10 mouse cellular contexts compared by ENCODE assay signal in the genomic region with DNA sequence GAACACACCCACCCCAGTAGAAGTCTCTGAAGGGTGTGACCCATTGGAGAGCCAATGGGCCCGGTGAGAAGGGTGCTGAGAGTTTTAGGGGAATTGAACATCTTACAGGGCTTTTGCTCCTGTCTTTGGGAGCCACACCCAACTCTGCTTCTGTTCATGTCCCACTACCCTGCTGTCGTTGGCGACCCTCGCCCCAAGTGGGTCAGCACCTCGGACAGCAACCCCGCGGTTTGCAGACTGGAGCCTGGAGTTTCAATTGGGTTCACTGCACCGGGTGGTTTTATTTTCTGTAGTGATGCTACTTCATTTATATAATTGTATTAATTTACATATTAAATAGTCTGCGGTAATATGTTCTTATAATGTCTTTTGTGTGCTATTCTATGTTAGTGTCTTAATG. TPM values are rescaled to one million over a fixed set of nuclear protein-coding genes. Genes with fewer than 3 reads are reported as not detected.
DNase-seq lines count a peak whose midpoint lies in the region; ATAC-seq and TF ChIP-seq lines count a peak whose summit lies in the region.
"Had no signal": no experiment of that assay in that cellular context is flagged by ENCODE, and none has a peak within 500 bp of the region (broad histone marks: within the 10 kb centered on the region; RNA-seq: fewer than 3 reads in every experiment).

No protein-coding gene starts in this region.

- no peak for TF ChIP-seq EP300 in MEL (IDR thresholded peaks at IDR 0.05; ENCODE audit: low read depth in 1 of 2, low read length in 2 of 2)

- no peak overlapping the region for H3K4me3 ChIP-seq in MEL (ENCODE audit: control insufficient read depth in 1 of 2, insufficient read depth in 1 of 2, low read depth in 2 of 2, low read length in 2 of 2)
- peak overlapping the region; percentile 87 for H3K4me3 ChIP-seq in forebrain, embryonic 14.5 days (ENCODE audit: low read depth, low read length)

- H3K79me2 ChIP-seq in MEL (ENCODE audit: control insufficient read depth, insufficient read depth, low read length, poor library complexity) = no peaks in the 10 kb centered on the region

- 17% methylated on average over 9 of the region's 9 CpGs for WGBS in forebrain, embryonic 14.5 days

- TF ChIP-seq CTCF in MEL (IDR thresholded peaks at IDR 0.05 in 2 of 3, conservative IDR thresholded peaks at IDR 0.05 in 1 of 3; ENCODE audit: control insufficient read depth in 1 of 3, insufficient read depth in 1 of 3, low read depth in 2 of 3, low read length in 3 of 3, poor library complexity in 1 of 3, severe bottlenecking in 1 of 3) = no peak

- DNase-seq in ES-CJ7 (ENCODE audit: low read depth, low spot score) (peak; percentile 57), MEL (ENCODE audit: low read depth, low spot score) (peak; percentile 51)
- DNase-seq in forebrain, embryonic 14.5 days (ENCODE audit: low spot score) = no peak
- peak; percentile 57 for DNase-seq in mesoderm, embryonic 11.5 days (ENCODE audit: low read depth, low spot score)
- no peak for DNase-seq in layer of hippocampus, adult 9-11 months
- no peak for DNase-seq in lung, postnatal 14 days
- no peak for DNase-seq in layer of hippocampus, postnatal 25 days (ENCODE audit: extremely low spot score in 1 of 2, low spot score in 1 of 2)
- no peak for DNase-seq in spleen, postnatal 14 days (ENCODE audit: low spot score in 2 of 2)
- DNase-seq: left cerebral cortex, postnatal 4 days; right cerebral cortex, postnatal 4 days had no signal

- H3K9ac ChIP-seq in MEL (ENCODE audit: control insufficient read depth, low read depth, low read length, poor library complexity, severe bottlenecking) = no peak overlapping the region
- H3K9ac ChIP-seq in forebrain, embryonic 14.5 days (ENCODE audit: low read length) = peak overlapping the region; percentile 99

- peaks cover 0 to 28% of the 10 kb centered on the region in 2 experiments; a peak in 2 of 4 replicates for H3K36me3 ChIP-seq in MEL (ENCODE audit: control insufficient read depth in 1 of 2, insufficient read depth in 2 of 2, low read length in 2 of 2)
- H3K36me3 ChIP-seq in forebrain, embryonic 14.5 days (ENCODE audit: control insufficient read depth, insufficient read depth, low read length) = peaks cover 29% of the 10 kb centered on the region

- H3K27ac ChIP-seq in MEL (ENCODE audit: control insufficient read depth, low read depth, low read length) = no peak overlapping the region
- peak overlapping the region; percentile 73; the same call in 1 of the 2 replicates for H3K27ac ChIP-seq in forebrain, embryonic 14.5 days (ENCODE audit: low read depth, low read length)

- H3K9me3 ChIP-seq in MEL (replicated peaks; ENCODE audit: insufficient read depth, low read length) = no peaks in the 10 kb centered on the region
- no peaks in the 10 kb centered on the region for H3K9me3 ChIP-seq in forebrain, embryonic 14.5 days (replicated peaks; ENCODE audit: control insufficient read depth, low read length)

- no peak for TF ChIP-seq RAD21 in MEL (IDR thresholded peaks at IDR 0.05; ENCODE audit: low read depth, low read length)

- H3K4me1 ChIP-seq in MEL (ENCODE audit: control insufficient read depth in 1 of 2, insufficient read depth in 2 of 2, low read length in 2 of 2) = peaks cover 0 to 40% of the 10 kb centered on the region in 2 experiments; a peak in 3 of 4 replicates
- peaks cover 19% of the 10 kb centered on the region for H3K4me1 ChIP-seq in forebrain, embryonic 14.5 days (ENCODE audit: control insufficient read depth, insufficient read depth, low read length)

- no peak for ATAC-seq in forebrain, embryonic 14.5 days

- H3K4me2 ChIP-seq in forebrain, embryonic 14.5 days (ENCODE audit: low read length) = peak overlapping the region; percentile 97

- no peaks in the 10 kb centered on the region for H3K27me3 ChIP-seq in MEL (ENCODE audit: control insufficient read depth in 1 of 2, insufficient read depth in 2 of 2, low read length in 2 of 2)
- H3K27me3 ChIP-seq in forebrain, embryonic 14.5 days (replicated peaks; ENCODE audit: control insufficient read depth, insufficient read depth, low read length) = no peaks in the 10 kb centered on the region

- TF ChIP-seq POLR2A in MEL (IDR thresholded peaks at IDR 0.05; ENCODE audit: control insufficient read depth in 1 of 2, insufficient read depth in 1 of 2, low read depth in 1 of 2, low read length in 2 of 2, poor library complexity in 1 of 2) = no peak

TF ChIP-seq in MEL, 35 proteins besides CTCF, POLR2A, EP300 and RAD21:
- TF ChIP-seq ELF1 (IDR thresholded peaks at IDR 0.05; ENCODE audit: low read depth, low read length) (no peak), HCFC1 (IDR thresholded peaks at IDR 0.05; ENCODE audit: low read depth, low read length) (no peak), GABPA (IDR thresholded peaks at IDR 0.05; ENCODE audit: low read depth, low read length) (no peak), NELFE (IDR thresholded peaks at IDR 0.05; ENCODE audit: low read depth, low read length) (no peak), UBTF (IDR thresholded peaks at IDR 0.05; ENCODE audit: borderline replicate concordance, insufficient read depth, low read depth, low read length) (no peak), RCOR1 (IDR thresholded peaks at IDR 0.05; ENCODE audit: low read depth, low read length) (0 out of 2 replicates have a peak, but pooled peaks have one; percentile 17), MXI1 (IDR thresholded peaks at IDR 0.05; ENCODE audit: low read depth, low read length) (peak; percentile 66; the same call in 1 of the 2 replicates), SIN3A (IDR thresholded peaks at IDR 0.05; ENCODE audit: low read length) (peak; percentile 87)

RNA-seq across cellular contexts. Expression of gene Tubb3, which starts 3.0 kb away (rescaled TPM):
- 0.69 TPM in 2 replicates for total RNA-seq in MEL (2012; rRNA removed)
- 1 to 10 TPM in 1 of 2 experiments, not detected in 1; 1.4 TPM for polyA plus RNA-seq in MEL (2012; ENCODE audit: insufficient read depth in 1 of 2, insufficient read length in 2 of 2, low read depth in 1 of 2, low replicate concordance in 2 of 2, missing spikeins in 1 of 2)
- 1,786 and 1,955 TPM in 2 replicates for polyA plus RNA-seq in forebrain, embryonic 14.5 days (2014; fragmentation: Nextera tagmentation; extraction: Ambion mirVana)
- 100 to 1,000 TPM; 317 to 360 TPM for total RNA-seq in layer of hippocampus, postnatal 25 days (2021)

RNA-seq across cellular contexts. Expression of gene Mc1r, which starts 7.3 kb away (rescaled TPM):
- total RNA-seq in MEL (2012; rRNA removed) = 0.31 and 0.36 TPM in 2 replicates
- polyA plus RNA-seq in MEL (2012; ENCODE audit: insufficient read depth in 1 of 2, insufficient read length in 2 of 2, low read depth in 1 of 2, low replicate concordance in 2 of 2, missing spikeins in 1 of 2) = under 1 TPM in 1 of 2 experiments, not detected in 1; 0.45 TPM
- polyA plus RNA-seq in forebrain, embryonic 14.5 days (2014; fragmentation: Nextera tagmentation; extraction: Ambion mirVana) = 0.11 TPM in 1 of 2 replicates, not detected in the other
- under 1 TPM in 1 of 2 experiments, not detected in 1; 0.10 TPM for total RNA-seq in layer of hippocampus, postnatal 25 days (2021)
- total RNA-seq: left cerebral cortex, postnatal 4 days had no signal

RNA-seq across cellular contexts. Expression of gene Def8, which starts 9.1 kb away (rescaled TPM):
- 23.8 and 26.0 TPM in 2 replicates for total RNA-seq in MEL (2012; rRNA removed)
- 10 to 100 TPM in 1 of 2 experiments, not detected in 1; 34.0 TPM for polyA plus RNA-seq in MEL (2012; ENCODE audit: insufficient read depth in 1 of 2, insufficient read length in 2 of 2, low read depth in 1 of 2, low replicate concordance in 2 of 2, missing spikeins in 1 of 2)
- polyA plus RNA-seq in forebrain, embryonic 14.5 days (2014; fragmentation: Nextera tagmentation; extraction: Ambion mirVana) = 44.3 and 48.4 TPM in 2 replicates
- total RNA-seq in layer of hippocampus, postnatal 25 days (2021) = 10 to 100 TPM; 64.6 to 66.6 TPM

RNA-seq across cellular contexts. Expression of gene Tcf25, which starts 40.7 kb away (rescaled TPM):
- 107 TPM in 2 replicates for total RNA-seq in MEL (2012; rRNA removed)
- 100 to 1,000 TPM in 1 of 2 experiments, not detected in 1; 327 TPM for polyA plus RNA-seq in MEL (2012; ENCODE audit: insufficient read depth in 1 of 2, insufficient read length in 2 of 2, low read depth in 1 of 2, low replicate concordance in 2 of 2, missing spikeins in 1 of 2)
- 181 and 203 TPM in 2 replicates for polyA plus RNA-seq in forebrain, embryonic 14.5 days (2014; fragmentation: Nextera tagmentation; extraction: Ambion mirVana)
- total RNA-seq in layer of hippocampus, postnatal 25 days (2021) = 100 to 1,000 TPM; 485 to 539 TPM

Comparison
In these comparisons a context has a peak if more than half of its experiments do, and no peak if none do; other contexts are left out.
1. DNase-seq: peak in ES-CJ7 (single experiment), MEL (single experiment) and mesoderm, embryonic 11.5 days (single experiment); none in forebrain, embryonic 14.5 days (single experiment), layer of hippocampus, adult 9-11 months (single experiment), lung, postnatal 14 days (single experiment), layer of hippocampus, postnatal 25 days (0 of 2) and spleen, postnatal 14 days (0 of 2).
2. RNA of gene Tubb3, which starts 3.0 kb away (total RNA-seq): 317 to 360 TPM in layer of hippocampus, postnatal 25 days; 0.69 TPM in MEL; every median in the first group is over 100 times any median in the second.